Mouse (Mus musculus) left cerebral cortex, adult 18-20 months (tissue): Measurements from ENCODE around the gene Fuca1. TPM values are rescaled to one million over a fixed set of nuclear protein-coding genes. Genes with fewer than 3 reads are reported as not detected.

Experiments
- DNase-seq, 2 experiments: peaks; one replicate each; pipeline ENCODE4 v3.0.0; 2021 to 2022; ENCODE audit warnings: low spot score in 2 of 2, mixed read lengths in 1 of 2
- long read RNA-seq, 2 experiments: library from polyadenylated mRNA; stranded (forward); transcript quantifications; one replicate each; pipeline ENCODE4 v2.0.0; 2021
- total RNA-seq, 2 experiments: library from RNA; stranded (reverse); gene quantifications; 2 replicates each; pipeline ENCODE4 v1.2.3; 2021

Gene Fuca1
- 10 to 100 TPM; 33.6 to 36.5 TPM for total RNA-seq
- long read RNA-seq, experiment 1, transcript Fuca1-201 (8 exons, 2,525 nt) = major isoform, 89 of 94 reads
- long read RNA-seq, experiment 1, partial matches to known transcripts = 2 of 94 reads
- long read RNA-seq, experiment 1, other reads (novel, unspliced or antisense) = 2 of 94 reads
- long read RNA-seq, experiment 2, transcript Fuca1-201 (8 exons, 2,525 nt) = major isoform, 57 of 63 reads
- long read RNA-seq, experiment 2, partial matches to known transcripts = 2 of 63 reads
- long read RNA-seq, experiment 2, other reads (novel, unspliced or antisense) = 4 of 63 reads

GRCm38 (mm10) chr4:135920304-135921241, at the start of gene Fuca1:
Gene Fuca1 (plus strand): TSS chr4:135920735.
- peak; percentile 95 for DNase-seq

- no peak for DNase-seq
Observed at GRCm38 (mm10) chr4:135872015-135872414, 48.5 kb upstream of the Fuca1 start.

- DNase-seq = no peak
Observed at GRCm38 (mm10) chr4:135872589-135873391, 47.7 kb upstream of the Fuca1 start.

- peak; percentile 85 to 92 for DNase-seq
Observed at GRCm38 (mm10) chr4:135873526-135874202, 46.9 kb upstream of the Fuca1 start, which contains the start of gene Pnrc2. Gene Pnrc2 (minus strand): TSS chr4:135873850.

- no peak for DNase-seq
Observed at GRCm38 (mm10) chr4:135874564-135875535, 45.7 kb upstream of the Fuca1 start.

GRCm38 (mm10) chr4:135875546-135875945, 45.0 kb upstream of the Fuca1 start:
- DNase-seq = no peak

- no peak for DNase-seq
Observed at GRCm38 (mm10) chr4:135875991-135876582, 44.4 kb upstream of the Fuca1 start.

- DNase-seq = peak; percentile 68 to 75
Observed at GRCm38 (mm10) chr4:135876583-135877020, 43.9 kb upstream of the Fuca1 start.

- DNase-seq = peak; percentile 22 to 29
Observed at GRCm38 (mm10) chr4:135877742-135878141, 42.8 kb upstream of the Fuca1 start.

GRCm38 (mm10) chr4:135879021-135879420, 41.5 kb upstream of the Fuca1 start:
- DNase-seq = no peak

GRCm38 (mm10) chr4:135880018-135880417, 40.5 kb upstream of the Fuca1 start:
- DNase-seq = no peak

- DNase-seq = no peak
Observed at GRCm38 (mm10) chr4:135880576-135880975, 40.0 kb upstream of the Fuca1 start.

GRCm38 (mm10) chr4:135882023-135882422, 38.5 kb upstream of the Fuca1 start:
- no peak for DNase-seq

GRCm38 (mm10) chr4:135883401-135883851, 37.1 kb upstream of the Fuca1 start:
- no peak for DNase-seq

GRCm38 (mm10) chr4:135883881-135884516, 36.5 kb upstream of the Fuca1 start:
- no peak for DNase-seq

- DNase-seq = no peak
Observed at GRCm38 (mm10) chr4:135884531-135884930, 36.0 kb upstream of the Fuca1 start.

- no peak for DNase-seq
Observed at GRCm38 (mm10) chr4:135885676-135886075, 34.9 kb upstream of the Fuca1 start.

- no peak for DNase-seq
Observed at GRCm38 (mm10) chr4:135886184-135886583, 34.4 kb upstream of the Fuca1 start.
